Comparison of ENCODE assay signal across 8 mouse cellular contexts in genomic region chr10:80623457-80624191, GRCm38 (mm10). TPM values are rescaled to one million over a fixed set of nuclear protein-coding genes. Genes with fewer than 3 reads are reported as not detected.
A peak's percentile ranks its signal among the peaks of the same experiment; 100 is the strongest.
DNase-seq lines count a peak whose midpoint lies in the region; ATAC-seq lines count a peak whose summit lies in the region.

No protein-coding gene starts in this region.

- peak overlapping the region; percentile 80 for H3K4me2 ChIP-seq in forebrain, embryonic 16.5 days (ENCODE audit: low read length)
- peak overlapping the region; percentile 99 for H3K4me2 ChIP-seq in hindbrain, embryonic 14.5 days (replicated peaks)
- peak overlapping the region; percentile 99 for H3K4me2 ChIP-seq in limb, embryonic 13.5 days (replicated peaks)
- peak overlapping the region; percentile 98 for H3K4me2 ChIP-seq in midbrain, embryonic 12.5 days (replicated peaks)
- peak overlapping the region; percentile 78 for H3K4me2 ChIP-seq in stomach, embryonic 15.5 days

- no peaks in the 10 kb centered on the region for H3K36me3 ChIP-seq in forebrain, embryonic 16.5 days (ENCODE audit: control insufficient read depth, insufficient read depth)
- no peaks in the 10 kb centered on the region for H3K36me3 ChIP-seq in hindbrain, embryonic 14.5 days (replicated peaks; ENCODE audit: control insufficient read depth, insufficient read depth)
- peaks cover 13% of the 10 kb centered on the region for H3K36me3 ChIP-seq in limb, embryonic 13.5 days
- no peaks in the 10 kb centered on the region for H3K36me3 ChIP-seq in midbrain, embryonic 12.5 days
- H3K36me3 ChIP-seq in stomach, embryonic 15.5 days = no peaks in the 10 kb centered on the region; the same call in 1 of the 2 replicates

- no peak for ATAC-seq in forebrain, embryonic 16.5 days
- ATAC-seq in hindbrain, embryonic 14.5 days (ENCODE audit: low FRiP score) = no peak
- ATAC-seq in limb, embryonic 13.5 days (ENCODE audit: low FRiP score, low read depth) = no peak
- ATAC-seq in midbrain, embryonic 12.5 days (ENCODE audit: low FRiP score, low read depth) = no peak
- ATAC-seq in stomach, embryonic 15.5 days (ENCODE audit: insufficient read depth, low FRiP score, low read depth) = no peak

- H3K4me1 ChIP-seq in forebrain, embryonic 16.5 days (replicated peaks; ENCODE audit: control insufficient read depth, insufficient read depth, low read length) = peaks cover 28% of the 10 kb centered on the region
- peaks cover 30% of the 10 kb centered on the region for H3K4me1 ChIP-seq in hindbrain, embryonic 14.5 days (replicated peaks; ENCODE audit: control insufficient read depth, insufficient read depth, low read length)
- H3K4me1 ChIP-seq in limb, embryonic 13.5 days = peaks cover 34% of the 10 kb centered on the region
- peaks cover 32% of the 10 kb centered on the region for H3K4me1 ChIP-seq in midbrain, embryonic 12.5 days
- H3K4me1 ChIP-seq in stomach, embryonic 15.5 days = peaks cover 39% of the 10 kb centered on the region

- DNase-seq in gastrocnemius, adult 18-20 months (ENCODE audit: low spot score) = peak; percentile 38
- DNase-seq in gastrocnemius, adult 8-10 months (ENCODE audit: low spot score in 2 of 2) = no peak
- DNase-seq in brain, adult 2 months (ENCODE audit: low read depth, low spot score) = peak; percentile 69
- no peak for DNase-seq in hindbrain, embryonic 14.5 days (ENCODE audit: low spot score)

- no peaks in the 10 kb centered on the region for H3K9me3 ChIP-seq in forebrain, embryonic 16.5 days (ENCODE audit: control insufficient read depth, low read length)
- H3K9me3 ChIP-seq in hindbrain, embryonic 14.5 days (ENCODE audit: control insufficient read depth, low read length) = no peaks in the 10 kb centered on the region
- H3K9me3 ChIP-seq in limb, embryonic 13.5 days = no peaks in the 10 kb centered on the region
- H3K9me3 ChIP-seq in midbrain, embryonic 12.5 days = no peaks in the 10 kb centered on the region
- H3K9me3 ChIP-seq in stomach, embryonic 15.5 days = no peaks in the 10 kb centered on the region

- H3K4me3 ChIP-seq in forebrain, embryonic 16.5 days (replicated peaks; ENCODE audit: low read length) = peak overlapping the region; percentile 66
- peak overlapping the region; percentile 87 for H3K4me3 ChIP-seq in hindbrain, embryonic 14.5 days (replicated peaks; ENCODE audit: low read length)
- peak overlapping the region; percentile 90 for H3K4me3 ChIP-seq in limb, embryonic 13.5 days
- H3K4me3 ChIP-seq in midbrain, embryonic 12.5 days = peak overlapping the region; percentile 95
- H3K4me3 ChIP-seq in stomach, embryonic 15.5 days (replicated peaks) = peak overlapping the region; percentile 92

- H3K27me3 ChIP-seq in forebrain, embryonic 16.5 days (replicated peaks; ENCODE audit: control insufficient read depth, insufficient read depth, low read length) = no peaks in the 10 kb centered on the region
- no peaks in the 10 kb centered on the region for H3K27me3 ChIP-seq in hindbrain, embryonic 14.5 days (ENCODE audit: control insufficient read depth, insufficient read depth, low read length)
- no peaks in the 10 kb centered on the region for H3K27me3 ChIP-seq in limb, embryonic 13.5 days
- H3K27me3 ChIP-seq in midbrain, embryonic 12.5 days = no peaks in the 10 kb centered on the region
- no peaks in the 10 kb centered on the region for H3K27me3 ChIP-seq in stomach, embryonic 15.5 days (replicated peaks)

- H3K27ac ChIP-seq in forebrain, embryonic 16.5 days (ENCODE audit: low read length) = peak overlapping the region; percentile 63
- peak overlapping the region; percentile 94 for H3K27ac ChIP-seq in hindbrain, embryonic 14.5 days
- H3K27ac ChIP-seq in limb, embryonic 13.5 days = peak overlapping the region; percentile 81
- H3K27ac ChIP-seq in midbrain, embryonic 12.5 days (replicated peaks) = peak overlapping the region; percentile 94
- H3K27ac ChIP-seq in stomach, embryonic 15.5 days = peak overlapping the region; percentile 89

- WGBS in forebrain, embryonic 16.5 days = 17% methylated on average over 15 of the region's 15 CpGs
- 17% methylated on average over 15 of the region's 15 CpGs for WGBS in hindbrain, embryonic 14.5 days
- 7% methylated on average over 15 of the region's 15 CpGs for WGBS in limb, embryonic 13.5 days
- WGBS in midbrain, embryonic 12.5 days = 17% methylated on average over 15 of the region's 15 CpGs
- 10% methylated on average over 15 of the region's 15 CpGs for WGBS in stomach, embryonic 15.5 days

- peak overlapping the region; percentile 92 for H3K9ac ChIP-seq in forebrain, embryonic 16.5 days (replicated peaks; ENCODE audit: low read depth, low read length)
- peak overlapping the region; percentile 89 for H3K9ac ChIP-seq in hindbrain, embryonic 14.5 days
- peak overlapping the region; percentile 95 for H3K9ac ChIP-seq in limb, embryonic 13.5 days
- peak overlapping the region; percentile 86 for H3K9ac ChIP-seq in midbrain, embryonic 12.5 days (replicated peaks)
- H3K9ac ChIP-seq in stomach, embryonic 15.5 days = peak overlapping the region; percentile 94

RNA-seq across cellular contexts. Expression of gene Csnk1g2, which starts 1.0 kb away (rescaled TPM):
- total RNA-seq in gastrocnemius, adult 18-20 months (2021) = 100 to 1,000 TPM in 1 of 2 experiments, 10 to 100 TPM in 1; 97.2 to 128 TPM
- 100 to 1,000 TPM; 124 to 147 (median 144) TPM for total RNA-seq in gastrocnemius, adult 8-10 months (2022)
- polyA plus RNA-seq in forebrain, embryonic 16.5 days (2015; fragmentation: Nextera tagmentation; extraction: Ambion mirVana) = 91.3 and 96.9 TPM in 2 replicates
- polyA plus RNA-seq in hindbrain, embryonic 14.5 days (2014; fragmentation: Nextera tagmentation; extraction: Ambion mirVana) = 65.4 and 76.4 TPM in 2 replicates
- 148 and 159 TPM in 2 replicates for polyA plus RNA-seq in limb, embryonic 13.5 days (2015; fragmentation: Nextera tagmentation; extraction: Ambion mirVana)
- polyA plus RNA-seq in midbrain, embryonic 12.5 days (2016; fragmentation: Nextera tagmentation; extraction: Ambion mirVana) = 180 and 194 TPM in 2 replicates
- polyA plus RNA-seq in stomach, embryonic 15.5 days (2015; fragmentation: Nextera tagmentation; extraction: Ambion mirVana) = 134 and 148 TPM in 2 replicates

RNA-seq across cellular contexts. Expression of gene Gm49322, which starts 17.8 kb away (rescaled TPM):
- total RNA-seq in gastrocnemius, adult 18-20 months (2021) = under 1 TPM; 0.14 to 0.26 TPM
- under 1 TPM in 2 of 4 experiments, not detected in 2; 0.20 to 0.24 TPM for total RNA-seq in gastrocnemius, adult 8-10 months (2022)
- polyA plus RNA-seq in forebrain, embryonic 16.5 days (2015; fragmentation: Nextera tagmentation; extraction: Ambion mirVana) = 3.1 and 4.1 TPM in 2 replicates
- 1.7 and 1.9 TPM in 2 replicates for polyA plus RNA-seq in hindbrain, embryonic 14.5 days (2014; fragmentation: Nextera tagmentation; extraction: Ambion mirVana)
- 3.7 and 5.6 TPM in 2 replicates for polyA plus RNA-seq in limb, embryonic 13.5 days (2015; fragmentation: Nextera tagmentation; extraction: Ambion mirVana)
- 6.0 and 7.5 TPM in 2 replicates for polyA plus RNA-seq in midbrain, embryonic 12.5 days (2016; fragmentation: Nextera tagmentation; extraction: Ambion mirVana)
- 3.9 TPM in 2 replicates for polyA plus RNA-seq in stomach, embryonic 15.5 days (2015; fragmentation: Nextera tagmentation; extraction: Ambion mirVana)

RNA-seq across cellular contexts. Expression of gene Adat3, which starts 20.9 kb away (rescaled TPM):
- under 1 TPM in 1 of 2 experiments, not detected in 1; 0.69 TPM for total RNA-seq in gastrocnemius, adult 18-20 months (2021)
- total RNA-seq in gastrocnemius, adult 8-10 months (2022) = under 1 TPM in 3 of 4 experiments, not detected in 1; 0.29 to 0.43 (median 0.36) TPM
- 6.4 and 6.7 TPM in 2 replicates for polyA plus RNA-seq in forebrain, embryonic 16.5 days (2015; fragmentation: Nextera tagmentation; extraction: Ambion mirVana)
- 5.2 and 5.6 TPM in 2 replicates for polyA plus RNA-seq in hindbrain, embryonic 14.5 days (2014; fragmentation: Nextera tagmentation; extraction: Ambion mirVana)
- 7.6 and 8.8 TPM in 2 replicates for polyA plus RNA-seq in limb, embryonic 13.5 days (2015; fragmentation: Nextera tagmentation; extraction: Ambion mirVana)
- polyA plus RNA-seq in midbrain, embryonic 12.5 days (2016; fragmentation: Nextera tagmentation; extraction: Ambion mirVana) = 7.8 and 8.7 TPM in 2 replicates
- polyA plus RNA-seq in stomach, embryonic 15.5 days (2015; fragmentation: Nextera tagmentation; extraction: Ambion mirVana) = 6.1 and 6.4 TPM in 2 replicates

RNA-seq across cellular contexts. Expression of gene Scamp4, which starts 21.0 kb away (rescaled TPM):
- 10 to 100 TPM; 19.0 to 20.1 TPM for total RNA-seq in gastrocnemius, adult 18-20 months (2021)
- 10 to 100 TPM; 17.4 to 21.2 (median 19.2) TPM for total RNA-seq in gastrocnemius, adult 8-10 months (2022)
- polyA plus RNA-seq in forebrain, embryonic 16.5 days (2015; fragmentation: Nextera tagmentation; extraction: Ambion mirVana) = 69.9 and 77.2 TPM in 2 replicates
- polyA plus RNA-seq in hindbrain, embryonic 14.5 days (2014; fragmentation: Nextera tagmentation; extraction: Ambion mirVana) = 63.1 and 64.5 TPM in 2 replicates
- 83.9 and 92.0 TPM in 2 replicates for polyA plus RNA-seq in limb, embryonic 13.5 days (2015; fragmentation: Nextera tagmentation; extraction: Ambion mirVana)
- polyA plus RNA-seq in midbrain, embryonic 12.5 days (2016; fragmentation: Nextera tagmentation; extraction: Ambion mirVana) = 63.1 and 68.4 TPM in 2 replicates
- 86.1 and 93.0 TPM in 2 replicates for polyA plus RNA-seq in stomach, embryonic 15.5 days (2015; fragmentation: Nextera tagmentation; extraction: Ambion mirVana)

RNA-seq across cellular contexts. Expression of gene Btbd2, which starts 33.2 kb away (rescaled TPM):
- total RNA-seq in gastrocnemius, adult 18-20 months (2021) = 10 to 100 TPM; 38.5 to 40.0 TPM
- total RNA-seq in gastrocnemius, adult 8-10 months (2022) = 10 to 100 TPM; 36.7 to 40.7 (median 39.7) TPM
- polyA plus RNA-seq in forebrain, embryonic 16.5 days (2015; fragmentation: Nextera tagmentation; extraction: Ambion mirVana) = 75.2 and 79.7 TPM in 2 replicates
- 83.2 and 83.7 TPM in 2 replicates for polyA plus RNA-seq in hindbrain, embryonic 14.5 days (2014; fragmentation: Nextera tagmentation; extraction: Ambion mirVana)
- 77.8 and 83.5 TPM in 2 replicates for polyA plus RNA-seq in limb, embryonic 13.5 days (2015; fragmentation: Nextera tagmentation; extraction: Ambion mirVana)
- 82.7 and 95.3 TPM in 2 replicates for polyA plus RNA-seq in midbrain, embryonic 12.5 days (2016; fragmentation: Nextera tagmentation; extraction: Ambion mirVana)
- polyA plus RNA-seq in stomach, embryonic 15.5 days (2015; fragmentation: Nextera tagmentation; extraction: Ambion mirVana) = 70.1 and 72.2 TPM in 2 replicates

Comparison
In these comparisons a context has a peak if more than half of its experiments do, and no peak if none do; other contexts are left out.
1. DNase-seq: peak in gastrocnemius, adult 18-20 months (single experiment) and brain, adult 2 months (single experiment); none in gastrocnemius, adult 8-10 months (0 of 2) and hindbrain, embryonic 14.5 days (single experiment).
2. Peak in every context shown above with its lines, with median percentiles within 50 percentile points of each other: H3K27ac ChIP-seq, H3K4me2 ChIP-seq, H3K4me3 ChIP-seq and H3K9ac ChIP-seq.